Mouse (Mus musculus) small intestine, adult 2 months (tissue): ENCODE results near the gene Slc39a3. TPM values are rescaled to one million over a fixed set of nuclear protein-coding genes. Genes with fewer than 3 reads are reported as not detected.

Source experiments
- H3K27ac ChIP-seq: fragments of 200-500 bp; 2 replicates; pipeline ENCODE4 v1.5.1; 2012; ENCODE audit warnings: low read depth, low read length, control low read depth, inconsistent platforms; ENCODE audit not compliant: insufficient read depth
- H3K27me3 ChIP-seq: fragments of 200-500 bp; 2 replicates; pipeline ENCODE4 v1.6.1; 2012; ENCODE audit warnings: mild to moderate bottlenecking, moderate library complexity, low read length, inconsistent platforms; ENCODE audit not compliant: control insufficient read depth, insufficient read depth
- H3K36me3 ChIP-seq: fragments of 200-500 bp; 2 replicates; pipeline ENCODE4 v1.6.1; 2012; ENCODE audit warnings: mild to moderate bottlenecking, low read length, control low read depth, inconsistent platforms; ENCODE audit not compliant: control insufficient read depth, insufficient read depth
- H3K4me1 ChIP-seq: fragments of 200-500 bp; 2 replicates; pipeline ENCODE4 v1.6.1; 2012; ENCODE audit warnings: low read length, inconsistent platforms, mixed read lengths; ENCODE audit not compliant: control insufficient read depth, insufficient read depth, insufficient read length
- H3K4me3 ChIP-seq: fragments of 200-500 bp; 2 replicates; pipeline ENCODE4 v1.5.1; 2012; ENCODE audit warnings: low read depth, mild to moderate bottlenecking, control low read depth, inconsistent platforms, low read length, moderate library complexity
- CTCF ChIP-seq: fragments of 200-500 bp; IDR thresholded peaks from 2 replicates; pipeline ENCODE4 v1.5.1; 2012; ENCODE audit warnings: low read depth, mild to moderate bottlenecking, control low read depth, inconsistent platforms, low read length, moderate library complexity, mixed read lengths; ENCODE audit not compliant: insufficient replicate concordance, insufficient read length; ENCODE audit errors: extremely low read depth
- POLR2A ChIP-seq: fragments of 200-500 bp; IDR thresholded peaks from 2 replicates; pipeline ENCODE4 v1.6.1; 2012; ENCODE audit warnings: low read depth, mild to moderate bottlenecking, control low read depth, inconsistent platforms, low read length, moderate library complexity
- WGBS: fragments of 180-500 bp; shearing (Covaris S2); methylation state at CpG from one replicate; pipeline ENCODE4 v1.1.7; 2018; 5-methylcytosine and 5-hydroxymethylcytosine counted together
- polyA plus RNA-seq: library from polyadenylated mRNA; depleted of rRNA; stranded (reverse); fragments of >200 nt; gene quantifications from 2 replicates; pipeline ENCODE4 v1.2.3, GENCODE M21; 2012; rRNA removed

The Slc39a3 gene
- 19.3 and 31.6 TPM in 2 replicates for polyA plus RNA-seq

GRCm38 (mm10) chr10:81036988-81037580 lies at the start of gene Slc39a3:
Gene Slc39a3, minus strand, starts transcription at chr10:81037426.
- Histone ChIP-seq H3K4me3 (peak within 1 kb of the TSS; percentile 88), H3K27me3 (no peaks in the 10 kb centered on the region), H3K27ac (no peak within 1 kb of the TSS), H3K4me1 (peaks cover 3% of the 10 kb centered on the region; the same call in 1 of the 2 replicates), H3K36me3 (peaks cover 4% of the 10 kb centered on the region; the same call in 1 of the 2 replicates)
- under 1% methylated on average over 35 of the region's 35 CpGs for whole genome bisulfite sequencing
- no peak for TF ChIP-seq CTCF
- TF ChIP-seq POLR2A: peak; percentile 41; the same call in 1 of the 2 replicates

GRCm38 (mm10) chr10:81087021-81087420 lies 49.8 kb upstream of the Slc39a3 start:
- Histone ChIP-seq H3K4me1 (peaks cover 12% of the 10 kb centered on the region), H3K27ac (no peak overlapping the region), H3K27me3 (no peaks in the 10 kb centered on the region), H3K36me3 (peaks cover 49% of the 10 kb centered on the region), H3K4me3 (no peak overlapping the region)
- peak; percentile 41; the same call in 1 of the 2 replicates for TF ChIP-seq CTCF
- no peak for TF ChIP-seq POLR2A
- 52% methylated on average over 2 of the region's 2 CpGs for WGBS

GRCm38 (mm10) chr10:81082168-81082960 lies 45.1 kb upstream of the Slc39a3 start:
- H3K4me1 ChIP-seq: peaks cover 2% of the 10 kb centered on the region; the same call in 1 of the 2 replicates
- TF ChIP-seq CTCF (peak; percentile 82; the same call in 1 of the 2 replicates), POLR2A (peak; percentile 30; the same call in 1 of the 2 replicates)
- no peaks in the 10 kb centered on the region for H3K27me3 ChIP-seq
- peaks cover 21% of the 10 kb centered on the region for H3K36me3 ChIP-seq
- H3K4me3 ChIP-seq: no peak overlapping the region
- 56% methylated on average over 7 of the region's 7 CpGs for WGBS
- H3K27ac ChIP-seq: no peak overlapping the region

GRCm38 (mm10) chr10:81080008-81080655 lies 42.9 kb upstream of the Slc39a3 start:
- no peak for TF ChIP-seq POLR2A
- TF ChIP-seq CTCF: no peak
- peaks cover 12% of the 10 kb centered on the region; the same call in 1 of the 2 replicates for H3K36me3 ChIP-seq
- H3K27me3 ChIP-seq: no peaks in the 10 kb centered on the region
- H3K4me3 ChIP-seq: no peak overlapping the region
- WGBS: 91% methylated on average over 31 of the region's 31 CpGs
- peaks cover 2% of the 10 kb centered on the region; the same call in 1 of the 2 replicates for H3K4me1 ChIP-seq
- H3K27ac ChIP-seq: no peak overlapping the region

GRCm38 (mm10) chr10:81077916-81078315 lies 40.7 kb upstream of the Slc39a3 start:
- Histone ChIP-seq H3K27me3 (no peaks in the 10 kb centered on the region), H3K4me1 (peaks cover 2% of the 10 kb centered on the region; the same call in 1 of the 2 replicates), H3K27ac (no peak overlapping the region), H3K4me3 (no peak overlapping the region), H3K36me3 (peaks cover 12% of the 10 kb centered on the region; the same call in 1 of the 2 replicates)
- TF ChIP-seq POLR2A (no peak), CTCF (no peak)
- WGBS: 92% methylated on average over 11 of the region's 11 CpGs

GRCm38 (mm10) chr10:81076356-81076755 lies 39.1 kb upstream of the Slc39a3 start:
- Histone ChIP-seq H3K27me3 (no peaks in the 10 kb centered on the region), H3K27ac (no peak overlapping the region), H3K36me3 (peaks cover 11% of the 10 kb centered on the region; the same call in 1 of the 2 replicates), H3K4me3 (no peak overlapping the region), H3K4me1 (no peaks in the 10 kb centered on the region)
- TF ChIP-seq CTCF (no peak), POLR2A (no peak)
- 70% methylated on average over 1 of the region's 1 CpGs for WGBS

GRCm38 (mm10) chr10:81075734-81076133 lies 38.5 kb upstream of the Slc39a3 start:
- WGBS: 83% methylated on average over 8 of the region's 8 CpGs
- Histone ChIP-seq H3K27ac (no peak overlapping the region), H3K4me1 (no peaks in the 10 kb centered on the region; the same call in 1 of the 2 replicates), H3K27me3 (no peaks in the 10 kb centered on the region), H3K4me3 (no peak overlapping the region), H3K36me3 (peaks cover 7% of the 10 kb centered on the region; the same call in 1 of the 2 replicates)
- TF ChIP-seq CTCF (no peak), POLR2A (no peak)
